Mouse (Mus musculus) lung, postnatal 25 days (tissue): Measurements from ENCODE around the gene Fcamr.

Source experiments
- DNase-seq: peaks from one replicate; pipeline ENCODE4 v3.0.0; 2022; ENCODE audit warnings: low spot score

The Fcamr gene

DNA sequence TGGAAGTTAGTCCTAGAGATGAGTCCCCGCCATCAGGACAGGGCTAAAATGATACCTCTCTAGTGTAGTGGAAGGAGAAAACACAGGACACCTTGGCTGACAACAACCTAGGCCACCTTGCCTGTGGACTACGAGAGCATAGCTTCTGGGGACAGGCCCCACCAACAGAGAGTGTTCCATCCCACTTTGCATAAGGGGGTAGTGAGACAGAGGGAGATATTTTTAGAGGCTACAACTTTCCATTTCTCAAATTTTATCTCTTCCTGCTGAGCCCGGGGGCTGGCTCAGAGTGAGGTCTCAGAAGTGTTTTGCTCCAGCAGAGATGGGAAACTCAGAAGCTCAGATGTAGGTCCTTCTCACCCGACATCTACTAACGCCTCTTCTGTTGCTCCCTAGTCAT is 49.7 kb downstream of the Fcamr start:
- DNase-seq, result peak; percentile 19

DNA sequence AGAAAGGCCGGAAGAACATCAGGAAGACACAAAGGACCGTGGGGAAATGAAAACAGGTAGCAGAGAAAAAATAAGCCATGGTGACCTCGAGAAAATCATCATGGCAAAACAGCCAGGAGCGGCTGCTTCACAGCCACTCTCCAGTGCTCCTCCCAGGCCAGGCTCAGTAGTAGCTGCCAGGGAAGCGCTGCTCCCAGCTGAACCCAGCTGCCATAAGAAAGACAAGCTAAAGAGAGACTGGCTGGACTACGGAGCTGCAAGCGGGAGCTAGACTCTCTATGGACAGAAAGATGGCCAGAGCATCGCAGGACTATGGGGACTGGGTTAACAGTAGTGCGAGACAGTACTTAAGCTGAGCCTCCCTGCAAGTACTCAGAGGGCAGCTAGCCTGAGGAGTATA is 54.1 kb downstream of the Fcamr start:
- no peak for DNase-seq

DNA sequence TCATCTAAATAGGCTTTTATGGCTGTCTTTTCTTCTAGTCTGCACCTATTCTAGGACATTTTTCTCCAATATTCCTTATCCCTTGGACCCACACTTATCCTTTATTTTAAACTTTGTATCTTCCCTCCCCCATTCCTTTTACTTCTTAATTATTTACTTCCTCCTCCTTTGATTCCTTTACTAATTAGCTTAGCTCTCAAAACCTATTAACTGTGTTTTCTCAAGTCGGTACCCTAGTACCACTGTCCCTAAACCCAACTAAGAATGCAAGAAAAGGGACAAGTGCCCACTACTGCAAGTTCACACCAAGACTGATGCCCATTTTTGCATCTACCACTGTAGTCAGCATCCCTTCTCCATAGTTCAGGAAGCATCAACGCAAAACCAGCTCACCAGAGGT is 55.0 kb downstream of the Fcamr start:
- no peak for DNase-seq

DNA sequence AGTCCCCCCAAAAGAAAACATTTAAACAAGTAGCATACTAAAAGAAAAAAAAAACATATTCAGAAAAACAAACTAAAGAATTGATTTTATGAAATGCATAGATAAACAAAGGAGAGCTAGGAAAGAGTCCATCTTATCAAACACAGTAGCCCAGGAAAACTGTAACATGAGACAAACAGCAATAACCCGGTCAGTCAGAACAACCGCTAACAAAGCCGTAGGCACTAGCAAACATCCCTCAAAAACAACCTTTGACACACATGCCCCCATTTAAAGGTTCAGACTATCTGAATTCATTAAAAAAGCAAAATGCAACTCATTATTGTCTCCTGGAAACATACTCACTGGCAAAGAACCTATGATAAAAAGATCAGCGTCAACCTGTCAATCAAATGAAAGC is 56.8 kb downstream of the Fcamr start:
- DNase-seq, result no peak

DNA sequence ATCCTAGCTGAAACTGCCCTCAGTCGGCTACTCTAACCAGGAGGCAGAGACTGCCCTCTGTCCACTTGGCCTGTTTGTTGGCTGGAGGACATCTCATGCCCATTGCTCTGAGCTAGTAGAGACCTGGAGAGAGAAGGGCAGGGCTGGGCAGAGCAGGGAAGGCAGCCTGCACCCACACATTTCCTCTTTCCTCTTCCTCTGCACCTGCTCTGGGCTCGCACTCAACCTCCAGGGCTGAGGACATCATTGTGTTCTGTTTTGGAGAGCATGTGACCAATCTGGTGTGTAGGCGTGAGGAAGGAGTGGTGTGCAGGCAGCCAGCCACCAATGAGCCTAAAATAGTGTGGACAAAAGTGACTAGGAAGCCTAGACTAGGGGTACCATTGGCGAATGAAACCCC is 63.5 kb downstream of the Fcamr start:
- DNase-seq, result peak; percentile 54
